Mouse (Mus musculus) kidney, postnatal 0 days (tissue): ENCODE data around the gene Olfr811. TPM values are rescaled to one million over a fixed set of nuclear protein-coding genes. Genes with fewer than 3 reads are reported as not detected.

Experiments
- ATAC-seq: fragments of 200-750 bp; cut with Nextera tagmentation; replicated peaks from 2 replicates; pipeline ENCODE4 v1.8.0; 2017; ENCODE audit warnings: low read depth, moderate number of reproducible peaks, moderate TSS enrichment, moderate library complexity; ENCODE audit not compliant: low FRiP score
- DNase-seq: peaks from one replicate; pipeline ENCODE4 v3.0.0-alpha.2; 2016; ENCODE audit warnings: low spot score
- H3K27ac ChIP-seq: fragments of 300-500 bp; sonication (generic); 2 replicates; pipeline ENCODE4 v1.5.1; 2014; ENCODE audit warnings: mild to moderate bottlenecking
- H3K27me3 ChIP-seq: fragments of 300-500 bp; sonication (generic); 2 replicates; pipeline ENCODE4 v1.6.1; 2014; ENCODE audit warnings: low read length, mixed read lengths; ENCODE audit not compliant: insufficient read depth
- H3K36me3 ChIP-seq: fragments of 300-500 bp; sonication (generic); 2 replicates; pipeline ENCODE4 v1.6.1; 2014; ENCODE audit warnings: low read length, mixed read lengths; ENCODE audit not compliant: insufficient read depth
- H3K4me1 ChIP-seq: fragments of 300-500 bp; sonication (generic); replicated peaks from 2 replicates; pipeline ENCODE4 v1.6.1; 2014; ENCODE audit warnings: antibody characterized with exemption, low read length, mixed read lengths; ENCODE audit not compliant: insufficient read depth
- H3K4me2 ChIP-seq: fragments of 300-500 bp; sonication (generic); 2 replicates; pipeline ENCODE4 v1.6.1; 2014; ENCODE audit warnings: mild to moderate bottlenecking, low read length, moderate library complexity, mixed read lengths
- H3K4me3 ChIP-seq: fragments of 300-500 bp; sonication (generic); replicated peaks from 2 replicates; pipeline ENCODE4 v1.5.1; 2014; ENCODE audit warnings: low read depth, low read length
- H3K9ac ChIP-seq: fragments of 300-500 bp; sonication (generic); 2 replicates; pipeline ENCODE4 v1.6.1; 2014; ENCODE audit warnings: low read depth, low read length
- H3K9me3 ChIP-seq: fragments of 300-500 bp; sonication (generic); replicated peaks from 2 replicates; pipeline ENCODE4 v1.6.1; 2016; ENCODE audit warnings: low read length, inconsistent platforms, mixed read lengths
- CTCF ChIP-seq: IDR thresholded peaks from 2 replicates; pipeline ENCODE4 v1.5.1; 2016; ENCODE audit warnings: antibody characterized with exemption, low read depth, mild to moderate bottlenecking, moderate library complexity
- WGBS: fragments of 180-500 bp; shearing (Covaris S2); extraction: QIAGEN DNeasy Blood & Tissue Kit; methylation state at CpG from one replicate; pipeline ENCODE4 v1.1.7; 2014; 5-methylcytosine and 5-hydroxymethylcytosine counted together
- polyA plus RNA-seq: library from polyadenylated mRNA; unstranded; fragments of >200 nt; fragmentation: Nextera tagmentation; extraction: Ambion mirVana; gene quantifications from 2 replicates; pipeline ENCODE4 v1.2.1, GENCODE M21; 2015

The Olfr811 gene
- polyA plus RNA-seq, 1 experiment from 2014 or later = not detected

DNA sequence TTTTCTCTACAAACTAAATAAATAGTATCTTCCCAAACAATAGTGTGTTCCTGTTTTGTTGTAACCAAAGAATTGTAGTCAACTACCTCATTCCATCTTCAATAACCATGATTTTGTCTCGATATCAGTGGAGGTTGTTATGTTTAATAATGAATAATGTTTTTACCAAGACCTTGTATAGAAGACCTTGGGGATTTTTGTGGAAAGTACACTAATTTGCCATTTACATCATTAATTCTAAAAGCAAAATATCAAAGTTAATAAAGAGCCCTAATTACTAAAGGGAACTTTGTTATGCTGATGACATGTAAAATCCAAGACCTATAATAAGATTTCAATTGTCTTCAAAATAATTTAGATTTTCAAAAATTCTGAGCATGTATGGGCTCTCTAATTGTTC lies 46.5 kb downstream of the Olfr811 start, which contains the start of gene Olfr807:
Olfr807 (minus strand) TSS at position 101 of the 400 bp plus-strand sequence.
- H3K36me3 ChIP-seq = no peaks in the 10 kb centered on the region
- no peak within 1 kb of the TSS for H3K27ac ChIP-seq
- ATAC-seq = no peak
- H3K9me3 ChIP-seq = no peaks in the 10 kb centered on the region
- no peak for TF ChIP-seq CTCF
- no peaks in the 10 kb centered on the region for H3K27me3 ChIP-seq
- 98% methylated on average over 1 of the region's 1 CpGs for WGBS
- no peak within 1 kb of the TSS for H3K4me2 ChIP-seq
- no peak within 1 kb of the TSS for H3K4me3 ChIP-seq
- DNase-seq = no peak
- no peaks in the 10 kb centered on the region for H3K4me1 ChIP-seq
- no peak within 1 kb of the TSS for H3K9ac ChIP-seq

Other genes starting within 250 kb of the Olfr811 start
- not detected in 2 replicates for gene Olfr794, start 236.7 kb downstream of the Olfr811 start, polyA plus RNA-seq
- not detected in 2 replicates for gene Olfr796, start 191.8 kb downstream of the Olfr811 start, polyA plus RNA-seq
- not detected in 2 replicates for gene Olfr798, start 176.5 kb downstream of the Olfr811 start, polyA plus RNA-seq
- gene Olfr799, start 166.9 kb downstream of the Olfr811 start, polyA plus RNA-seq = not detected in 2 replicates
- gene Olfr800, start 146.7 kb downstream of the Olfr811 start, polyA plus RNA-seq = not detected in 2 replicates
- not detected in 2 replicates for gene Olfr801, start 130.5 kb downstream of the Olfr811 start, polyA plus RNA-seq
- not detected in 2 replicates for gene Olfr802, start 116.2 kb downstream of the Olfr811 start, polyA plus RNA-seq
- not detected in 2 replicates for gene Olfr803, start 110.1 kb downstream of the Olfr811 start, polyA plus RNA-seq
- gene Olfr804, start 101.2 kb downstream of the Olfr811 start, polyA plus RNA-seq = not detected in 2 replicates
- not detected in 2 replicates for gene Olfr805, start 75.0 kb downstream of the Olfr811 start, polyA plus RNA-seq
- not detected in 2 replicates for gene Olfr806, start 62.5 kb downstream of the Olfr811 start, polyA plus RNA-seq
- not detected in 2 replicates for gene Olfr807, start 46.6 kb downstream of the Olfr811 start, polyA plus RNA-seq
- gene Olfr808, start 38.9 kb downstream of the Olfr811 start, polyA plus RNA-seq = not detected in 2 replicates
- gene Olfr809, start 29.8 kb downstream of the Olfr811 start, polyA plus RNA-seq = not detected in 2 replicates
- gene Olfr810, start 9.5 kb downstream of the Olfr811 start, polyA plus RNA-seq = not detected in 2 replicates
- gene Olfr812, start 41.7 kb upstream of the Olfr811 start, polyA plus RNA-seq = not detected in 2 replicates
- gene Olfr813, start 51.0 kb upstream of the Olfr811 start, polyA plus RNA-seq = not detected in 2 replicates
- not detected in 2 replicates for gene Olfr814, start 75.5 kb upstream of the Olfr811 start, polyA plus RNA-seq
- gene Olfr815, start 101.5 kb upstream of the Olfr811 start, polyA plus RNA-seq = not detected in 2 replicates
- not detected in 2 replicates for gene Olfr816, start 111.2 kb upstream of the Olfr811 start, polyA plus RNA-seq
- not detected in 2 replicates for gene Olfr818, start 144.7 kb upstream of the Olfr811 start, polyA plus RNA-seq
- gene Olfr819, start 162.9 kb upstream of the Olfr811 start, polyA plus RNA-seq = not detected in 2 replicates
- gene Olfr247, start 171.7 kb upstream of the Olfr811 start, polyA plus RNA-seq = not detected in 2 replicates
- not detected in 2 replicates for gene Gm10310, start 180.7 kb upstream of the Olfr811 start, polyA plus RNA-seq
- gene Olfr820, start 208.2 kb upstream of the Olfr811 start, polyA plus RNA-seq = not detected in 2 replicates
- gene Olfr821, start 226.0 kb upstream of the Olfr811 start, polyA plus RNA-seq = not detected in 2 replicates